Mouse (Mus musculus) skeletal muscle tissue, postnatal 0 days (tissue): ENCODE data around the gene Clca1. TPM values are rescaled to one million over a fixed set of nuclear protein-coding genes. Genes with fewer than 3 reads are reported as not detected.

Experiments
- polyA plus RNA-seq: library from polyadenylated mRNA; unstranded; fragments of >200 nt; fragmentation: Nextera tagmentation; extraction: Ambion mirVana; gene quantifications from 2 replicates; pipeline ENCODE4 v1.2.1, GENCODE M21; 2015

Gene Clca1
- not detected in 2 replicates for polyA plus RNA-seq

DNA sequence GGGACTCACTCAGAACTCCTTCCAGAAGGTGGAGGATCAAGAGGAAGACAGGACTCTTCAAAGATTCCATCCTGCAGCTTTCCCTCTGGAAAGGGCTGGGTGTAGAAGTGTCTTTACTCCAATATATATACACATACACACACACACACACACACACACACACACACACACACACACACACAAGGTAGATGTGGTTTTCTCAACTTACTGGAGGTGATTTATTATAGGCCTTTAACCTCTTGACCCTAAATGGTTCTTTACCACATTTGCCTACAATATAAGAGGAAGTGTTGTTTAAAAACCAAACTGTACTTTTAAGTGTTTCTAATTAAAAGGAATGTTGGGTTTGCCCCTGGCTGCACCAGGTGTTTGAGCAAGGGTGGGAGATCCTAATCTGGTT is at the start of gene Clca1:
Gene Clca1, minus strand, starts transcription at position 101 of the 400 bp plus-strand sequence.

DNA sequence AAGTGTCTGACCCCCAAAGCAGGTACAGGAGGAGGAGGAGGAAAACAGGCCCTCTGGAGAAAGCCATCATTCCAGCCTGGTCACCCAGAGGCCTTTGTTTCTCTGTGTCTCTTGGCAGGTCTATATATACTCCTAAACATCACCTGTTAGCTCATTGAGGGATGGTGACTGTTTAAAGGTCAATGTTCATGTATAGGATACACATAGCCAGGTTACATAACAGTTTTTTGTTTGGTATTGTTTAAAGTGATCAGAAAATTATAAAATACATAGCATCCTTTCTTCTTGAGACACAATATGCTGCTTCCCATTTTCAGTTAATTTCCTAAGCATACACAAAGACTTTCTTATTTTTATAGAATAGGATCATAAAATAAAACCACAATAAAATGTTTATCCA is 57.6 kb downstream of the Clca1 start, which contains the start of gene Clca4a:
Gene Clca4a, minus strand, starts transcription at position 101 of the 400 bp plus-strand sequence.

Other genes starting within 250 kb of the Clca1 start
- 1.1 TPM in 1 of 2 replicates, not detected in the other for gene Clca3a2, start 213.3 kb downstream of the Clca1 start, polyA plus RNA-seq
- gene Clca3b, start 183.4 kb downstream of the Clca1 start, polyA plus RNA-seq = not detected in 2 replicates
- not detected in 2 replicates for gene Clca4b, start 100.2 kb downstream of the Clca1 start, polyA plus RNA-seq
- not detected in 2 replicates for gene Clca4a, start 57.7 kb downstream of the Clca1 start, polyA plus RNA-seq
- gene Clca2, start 66.7 kb upstream of the Clca1 start, polyA plus RNA-seq = 0.27 and 0.71 TPM in 2 replicates
- gene Odf2l, start 85.8 kb upstream of the Clca1 start, polyA plus RNA-seq = 7.2 and 8.1 TPM in 2 replicates